Mouse (Mus musculus) kidney, postnatal 4 days (tissue): ENCODE data around the gene Hoxc11.

Experiments
- DNase-seq, 2 experiments: peaks; one replicate each; pipeline ENCODE4 v3.0.0; 2021; ENCODE audit warnings: mixed read lengths in 2 of 2

Hoxc11 gene

GRCm38 (mm10) chr15:102937036-102937666 is 17.1 kb upstream of the Hoxc11 start:
- DNase-seq = no peak

- DNase-seq = peak in 1 of 2 experiments; percentile 57
Observed at GRCm38 (mm10) chr15:102939256-102940155, 14.7 kb upstream of the Hoxc11 start.

DNA sequence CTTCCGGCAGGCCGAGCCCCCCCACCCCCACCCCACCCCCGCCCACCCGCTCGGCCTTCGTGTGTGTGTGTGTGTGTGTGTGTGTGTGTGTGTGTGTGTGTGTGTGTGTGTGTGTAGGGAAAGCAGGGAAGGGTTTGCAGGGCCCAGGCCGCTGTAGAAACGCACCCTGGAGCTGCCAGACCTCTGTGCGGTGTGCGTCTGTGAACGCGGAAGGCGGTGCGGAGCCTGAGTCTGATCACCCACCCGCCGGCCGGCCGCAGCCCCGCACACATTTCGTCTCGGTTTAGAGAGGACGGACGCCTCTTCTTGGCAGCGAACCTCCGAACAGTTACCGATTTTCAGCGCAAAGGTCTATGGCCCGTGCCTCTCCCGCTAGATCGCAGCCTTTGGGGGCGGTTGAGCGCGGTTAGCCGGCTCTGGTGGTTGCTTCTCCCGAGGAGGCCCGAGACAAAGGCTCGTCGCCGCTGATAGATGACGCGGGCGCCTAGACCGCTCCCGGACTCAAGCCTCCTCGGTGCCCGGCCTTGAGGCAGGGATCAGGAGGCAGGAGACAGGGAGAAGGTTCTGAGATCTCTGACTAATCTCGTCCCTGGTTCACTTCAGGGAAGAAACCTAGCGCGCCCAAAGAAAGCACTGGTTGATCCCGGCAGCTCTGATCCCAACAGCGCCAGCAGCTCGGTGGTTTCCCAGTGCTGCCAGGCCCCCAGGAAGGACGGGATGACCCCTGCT is 11.3 kb upstream of the Hoxc11 start:
- peak; percentile 73 to 81 for DNase-seq

- no peak for DNase-seq
Observed at GRCm38 (mm10) chr15:102943468-102943813, 10.8 kb upstream of the Hoxc11 start.

DNA sequence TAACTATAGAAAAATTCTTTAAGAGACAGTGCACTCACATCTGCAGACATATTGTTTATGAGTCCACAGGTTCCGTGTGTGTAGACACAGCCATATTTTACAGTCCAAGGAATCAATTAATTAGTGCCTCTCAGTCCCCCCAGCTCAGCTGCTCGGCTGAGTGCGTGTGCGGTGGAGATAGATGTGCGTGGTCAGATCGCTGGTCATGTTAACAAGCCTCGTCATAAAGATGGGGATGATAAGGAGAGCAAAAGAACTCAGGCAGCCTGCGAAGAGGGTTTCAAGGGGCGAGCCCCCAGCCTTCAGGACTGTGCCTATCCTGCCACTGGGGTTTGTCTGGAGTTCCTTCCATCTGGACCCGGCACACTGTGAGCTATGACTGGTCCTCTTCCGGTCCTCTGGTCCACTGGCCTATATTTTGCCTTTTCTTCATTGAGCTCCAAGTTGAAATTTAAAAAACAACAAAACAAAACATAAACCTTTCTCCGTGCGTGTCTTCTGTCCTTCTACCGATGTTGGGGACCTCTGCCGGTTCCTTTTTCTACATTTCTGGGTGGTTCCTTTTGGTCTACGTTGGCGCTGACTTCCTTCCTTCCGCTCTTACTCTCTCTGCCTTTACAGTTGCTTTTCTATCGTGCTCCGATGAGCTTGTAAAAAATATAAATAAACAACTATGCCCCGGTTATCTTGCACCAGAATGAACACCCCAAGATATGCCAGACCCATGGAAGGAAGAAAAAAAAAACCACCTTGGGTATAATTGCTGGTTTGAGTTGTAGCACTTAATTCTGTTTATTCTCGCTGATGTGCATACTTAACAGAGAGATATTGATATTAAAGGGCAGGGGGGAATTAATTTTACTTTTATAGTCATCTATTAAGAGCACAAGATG is 8.8 kb upstream of the Hoxc11 start:
- no peak for DNase-seq

- no peak for DNase-seq
Observed at GRCm38 (mm10) chr15:102947276-102947675, 7.0 kb upstream of the Hoxc11 start.

- DNase-seq = no peak
Observed at GRCm38 (mm10) chr15:102948842-102949241, 5.4 kb upstream of the Hoxc11 start.

DNA sequence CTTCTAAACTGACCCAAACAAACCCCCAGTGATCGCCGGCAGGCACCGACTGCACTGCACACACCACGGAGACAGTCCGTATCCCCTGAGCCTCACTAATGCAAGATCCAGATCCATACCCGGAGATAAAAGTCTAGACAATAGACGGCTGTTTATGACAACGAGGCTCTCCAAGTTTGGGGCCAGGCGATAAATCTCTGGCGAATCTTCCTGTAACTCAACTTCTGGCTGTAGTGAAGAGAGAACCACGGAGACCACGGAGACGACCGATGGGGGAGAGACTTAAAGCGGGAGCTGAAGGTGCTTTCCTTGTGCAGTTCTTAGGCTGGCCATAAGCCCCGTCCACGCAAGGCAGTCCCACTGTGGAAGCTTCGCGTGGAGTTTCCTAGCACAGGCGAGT is 4.5 kb upstream of the Hoxc11 start:
- DNase-seq = no peak

GRCm38 (mm10) chr15:102950877-102951276 is 3.4 kb upstream of the Hoxc11 start:
- no peak for DNase-seq

- no peak for DNase-seq
Observed at GRCm38 (mm10) chr15:102953561-102953960, 666 bp upstream of the Hoxc11 start.

DNA sequence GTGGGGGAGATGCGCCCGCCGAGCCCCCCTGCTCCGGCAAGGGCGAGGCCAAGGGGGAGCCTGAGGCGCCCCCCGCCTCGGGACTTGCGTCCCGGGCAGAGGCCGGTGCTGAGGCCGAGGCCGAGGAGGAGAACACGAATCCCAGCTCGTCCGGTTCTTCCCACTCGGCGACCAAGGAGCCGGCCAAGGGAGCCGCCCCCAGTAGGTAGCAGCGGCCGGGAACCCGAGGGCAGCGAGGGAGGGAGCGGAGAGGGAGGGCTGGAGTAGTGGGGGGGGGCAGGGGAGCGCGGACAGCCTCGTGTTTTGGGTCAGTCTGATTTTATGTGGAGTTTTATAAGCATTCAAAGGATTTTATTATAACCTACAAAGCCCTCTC is 768 bp downstream of the Hoxc11 start:
- peak in 1 of 2 experiments; percentile 78 for DNase-seq

- peak; percentile 63 to 70 for DNase-seq
Observed at GRCm38 (mm10) chr15:102955833-102956640, 1.8 kb downstream of the Hoxc11 start.

DNA sequence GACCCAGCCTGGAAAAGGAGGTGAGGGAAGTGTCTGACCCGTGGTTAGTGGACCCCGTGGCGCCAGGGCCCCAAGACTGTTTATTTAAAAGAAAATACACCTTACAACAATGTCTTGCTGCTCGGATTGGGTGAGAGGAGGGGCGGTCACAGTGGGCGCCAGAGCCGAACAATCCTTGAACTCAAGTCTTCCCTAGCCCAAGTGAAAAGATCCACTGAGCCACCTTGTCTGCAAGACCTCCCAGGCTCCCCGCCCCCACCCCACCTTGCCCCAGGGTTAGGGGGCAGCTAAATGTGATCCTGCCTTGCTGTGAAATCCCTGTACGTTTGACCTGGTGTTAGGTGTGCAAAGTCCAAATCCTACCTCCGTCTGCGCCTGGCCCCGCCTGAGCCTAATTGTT is 2.7 kb downstream of the Hoxc11 start:
- peak in 1 of 2 experiments; percentile 54 for DNase-seq

GRCm38 (mm10) chr15:102959663-102960191 is 5.5 kb downstream of the Hoxc11 start:
- DNase-seq = peak in 1 of 2 experiments; percentile 72

DNA sequence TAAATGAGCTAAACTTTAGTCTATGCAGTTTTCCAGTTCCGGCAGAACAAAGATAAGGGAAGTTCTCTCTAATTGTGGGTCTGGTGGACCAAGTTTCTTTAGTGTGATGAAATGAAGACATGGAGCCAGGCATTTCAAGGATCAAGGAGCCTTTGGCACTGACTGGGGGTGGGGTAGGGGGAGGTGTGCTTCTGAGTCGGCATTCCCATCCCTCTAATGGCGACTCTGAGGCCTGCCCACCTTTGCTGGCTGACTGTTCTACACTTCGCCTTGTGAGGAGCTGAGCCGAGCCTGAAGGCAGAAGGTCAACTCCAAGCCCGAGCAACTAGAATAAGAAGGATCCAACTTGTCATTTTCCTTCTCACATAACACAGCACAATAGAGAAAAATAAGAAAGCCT is 7.5 kb downstream of the Hoxc11 start:
- peak in 1 of 2 experiments; percentile 80 for DNase-seq

- peak in 1 of 2 experiments; percentile 68 for DNase-seq
Observed at GRCm38 (mm10) chr15:102962492-102962891, 8.3 kb downstream of the Hoxc11 start.

GRCm38 (mm10) chr15:102963259-102963658 is 9.0 kb downstream of the Hoxc11 start:
- peak in 1 of 2 experiments; percentile 67 for DNase-seq

DNA sequence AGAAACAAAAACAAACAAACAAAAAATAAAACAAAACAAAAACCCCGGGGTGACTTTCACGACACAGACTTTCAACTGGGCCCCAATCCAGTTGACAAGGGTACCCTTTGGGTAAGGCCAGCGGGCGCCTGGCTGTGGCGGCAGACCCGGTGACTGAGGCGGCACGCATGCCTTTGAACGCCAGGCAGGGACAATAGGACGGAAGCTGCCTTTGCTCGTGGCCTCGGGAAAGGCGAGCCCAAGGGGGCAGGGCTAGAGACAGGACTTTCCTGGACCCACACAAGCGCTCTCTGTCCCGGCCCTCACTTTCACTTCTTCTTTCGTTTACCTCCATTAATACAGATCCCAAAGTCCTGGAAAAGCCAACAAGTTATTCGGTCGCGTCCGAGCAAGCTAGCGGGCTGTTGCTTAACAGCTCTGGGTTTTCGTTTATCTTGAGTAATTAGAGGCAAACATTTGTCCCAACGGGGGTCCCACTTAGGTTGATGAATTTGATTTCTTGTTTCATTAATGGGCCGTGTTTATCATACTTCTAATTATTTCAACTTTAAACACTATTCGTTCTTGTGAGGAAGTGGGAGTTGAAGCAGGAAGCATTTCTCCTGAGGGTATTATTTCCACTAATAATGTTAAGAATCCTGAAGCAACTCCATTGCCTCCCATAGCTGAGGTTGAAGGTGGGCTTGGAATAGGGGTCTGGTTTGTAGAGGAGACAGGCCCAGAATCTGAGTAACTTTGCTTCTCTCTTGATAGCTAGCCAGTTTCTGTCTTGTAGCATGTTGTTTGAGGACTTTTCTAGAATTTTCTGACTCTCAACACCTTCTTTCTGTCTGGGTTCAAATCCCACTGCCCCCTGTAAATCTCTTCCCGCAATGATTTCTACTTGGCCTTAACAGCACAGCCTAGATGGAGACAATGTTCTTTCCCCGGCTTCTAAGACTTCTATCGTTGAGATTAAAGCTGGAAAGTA is 9.7 kb downstream of the Hoxc11 start:
- DNase-seq = peak; percentile 79 to 87

DNA sequence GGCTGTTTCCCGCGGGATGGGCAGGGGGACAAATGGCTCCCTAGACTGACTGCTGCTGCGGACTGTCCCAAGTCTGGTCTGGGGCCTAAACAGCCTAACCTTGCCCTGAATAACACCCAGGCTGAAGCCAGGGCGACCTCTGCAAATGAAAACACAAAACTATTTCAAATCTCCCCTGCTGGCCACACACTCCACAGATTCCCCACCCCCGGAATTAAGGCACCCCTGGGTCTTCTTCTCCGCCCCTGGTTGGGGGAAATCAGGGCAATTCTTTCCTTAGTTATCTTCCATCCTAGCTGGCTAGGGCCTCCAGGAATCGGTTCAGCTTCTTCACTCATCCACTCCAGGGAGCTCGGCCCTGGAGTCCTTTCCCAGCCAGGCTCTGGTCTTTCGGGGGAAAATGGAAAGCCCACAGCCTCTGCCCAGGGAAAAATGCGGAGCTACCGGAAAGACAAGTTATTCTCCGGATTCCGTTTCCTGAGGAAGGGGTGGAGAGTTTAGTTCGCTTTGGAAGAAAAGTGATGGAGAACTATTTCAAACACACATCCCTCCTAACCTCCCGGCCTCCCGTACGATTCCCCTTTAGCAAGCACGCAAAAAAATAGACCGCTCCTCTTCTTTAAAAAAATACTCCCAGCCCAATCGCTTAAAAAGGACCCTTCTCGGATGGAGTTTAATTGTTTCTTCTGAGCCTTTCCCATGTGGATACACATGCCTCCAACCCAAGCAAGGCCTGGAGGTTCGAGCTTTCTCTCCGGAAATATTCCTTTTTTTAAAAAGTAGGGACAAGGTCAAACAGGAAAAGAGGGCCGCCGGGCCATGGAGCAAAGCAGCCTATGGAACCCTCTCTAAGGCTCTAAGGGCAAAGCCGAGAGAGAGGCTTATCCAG is 11.0 kb downstream of the Hoxc11 start:
- peak in 1 of 2 experiments; percentile 64 for DNase-seq
